Mouse (Mus musculus): ENCODE data around the gene Hist1h4k.
"Not testable (repeated sequence)": the region's sequence is repeated elsewhere in the genome, so short reads cannot be mapped to it uniquely, and the experiment has no call there.

The Hist1h4k gene

GRCm38 (mm10) chr13:21755707-21756106, 5.4 kb upstream of the Hist1h4k start:
- no peak for DNase-seq (ENCODE audit: low read depth, low spot score)

GRCm38 (mm10) chr13:21754294-21755001, 4.1 kb upstream of the Hist1h4k start:
- not testable (repeated sequence) for DNase-seq (ENCODE audit: low read depth, low spot score)

- peak; percentile 87 for DNase-seq (ENCODE audit: low read depth, low spot score)
Measured at GRCm38 (mm10) chr13:21753524-21754285, 3.4 kb upstream of the Hist1h4k start, which contains the start of the genes Hist1h2ak and Hist1h2bn. TSS of gene Hist1h2ak (minus strand) at chr13:21753827. TSS of gene Hist1h2bn (plus strand) at chr13:21754123.

- DNase-seq (ENCODE audit: low read depth, low spot score): peak; percentile 32
Measured at GRCm38 (mm10) chr13:21753051-21753523, 2.8 kb upstream of the Hist1h4k start.

- DNase-seq (ENCODE audit: low read depth, low spot score): peak; percentile 16
Measured at GRCm38 (mm10) chr13:21752356-21752755, 2.1 kb upstream of the Hist1h4k start.

- no peak for DNase-seq (ENCODE audit: low read depth, low spot score)
Measured at GRCm38 (mm10) chr13:21751827-21752226, 1.5 kb upstream of the Hist1h4k start.

GRCm38 (mm10) chr13:21751417-21751816, 1.1 kb upstream of the Hist1h4k start:
- DNase-seq (ENCODE audit: low read depth, low spot score): no peak

GRCm38 (mm10) chr13:21749387-21750158, 732 bp downstream of the Hist1h4k start:
- DNase-seq (ENCODE audit: low read depth, low spot score): peak; percentile 35

GRCm38 (mm10) chr13:21745006-21745405, 5.3 kb downstream of the Hist1h4k start:
- no peak for DNase-seq (ENCODE audit: low read depth, low spot score)

GRCm38 (mm10) chr13:21734906-21735767, 15.2 kb downstream of the Hist1h4k start, which contains the start of gene Hist1h4j:
TSS of gene Hist1h4j (plus strand) at chr13:21735064.
- peak; percentile 83 for DNase-seq (ENCODE audit: low read depth, low spot score)

GRCm38 (mm10) chr13:21734010-21734905, 16.0 kb downstream of the Hist1h4k start:
- peak; percentile 92 for DNase-seq (ENCODE audit: low read depth, low spot score)

- no peak for DNase-seq (ENCODE audit: low read depth, low spot score)
Measured at GRCm38 (mm10) chr13:21733466-21733865, 16.8 kb downstream of the Hist1h4k start.

- DNase-seq (ENCODE audit: low read depth, low spot score): no peak
Measured at GRCm38 (mm10) chr13:21729544-21729943, 20.8 kb downstream of the Hist1h4k start.

- DNase-seq (ENCODE audit: low read depth, low spot score): no peak
Measured at GRCm38 (mm10) chr13:21727948-21728572, 22.2 kb downstream of the Hist1h4k start.

- DNase-seq (ENCODE audit: low read depth, low spot score): no peak
Measured at GRCm38 (mm10) chr13:21722993-21723836, 27.1 kb downstream of the Hist1h4k start.

- DNase-seq (ENCODE audit: low read depth, low spot score): peak; percentile 23
Measured at GRCm38 (mm10) chr13:21722373-21722925, 27.9 kb downstream of the Hist1h4k start.

- DNase-seq (ENCODE audit: low read depth, low spot score): peak; percentile 87
Measured at GRCm38 (mm10) chr13:21721757-21722372, 28.4 kb downstream of the Hist1h4k start, which contains the start of gene Hist1h2bm. TSS of gene Hist1h2bm (plus strand) at chr13:21722044.
